Mouse (Mus musculus) bone marrow macrophage, adult 2 months (primary cell): ENCODE data around the gene BC107364.
"Not testable (repeated sequence)": the region's sequence is repeated elsewhere in the genome, so short reads cannot be mapped to it uniquely, and the experiment has no call there.

Experiments
- CTCF ChIP-seq: IDR thresholded peaks from 2 replicates; pipeline ENCODE4 v1.5.1; 2012; ENCODE audit warnings: low read depth, mild to moderate bottlenecking, low read length, moderate library complexity
- POLR2A ChIP-seq: IDR thresholded peaks from 2 replicates; pipeline ENCODE4 v1.6.1; 2012; ENCODE audit warnings: mild to moderate bottlenecking, low read depth, low read length, borderline replicate concordance

GRCm38 (mm10) chr3:96489636-96490035, 37.5 kb upstream of the BC107364 start:
- not testable (repeated sequence) for TF ChIP-seq POLR2A, CTCF
